In the genomic region with DNA sequence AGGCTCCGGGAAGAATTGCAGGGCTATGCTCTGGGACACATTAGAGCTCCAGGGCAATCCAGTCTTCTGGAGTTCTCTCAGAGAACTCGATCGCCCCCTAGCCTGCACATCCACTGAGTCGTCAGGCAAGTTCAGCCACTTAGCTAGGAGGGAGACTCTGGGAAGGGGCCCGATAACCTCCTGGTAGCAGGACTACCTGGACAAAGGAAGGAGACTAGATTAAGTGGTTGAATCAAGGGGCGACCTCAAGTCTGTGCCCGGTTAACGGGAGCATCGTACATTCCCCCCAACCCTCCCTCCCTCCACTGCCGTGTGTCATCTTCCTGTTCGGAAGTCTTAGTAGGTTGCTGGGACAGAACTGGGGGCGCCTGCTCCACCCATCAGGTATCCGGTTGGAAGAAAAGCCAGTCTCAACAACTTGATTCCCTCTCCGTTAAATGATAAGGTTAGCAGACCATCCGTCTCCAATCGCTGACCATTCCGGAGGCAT, we compare ENCODE assay signal across 8 mouse cellular contexts.
A peak's percentile ranks its signal among the peaks of the same experiment; 100 is the strongest.
DNase-seq lines count a peak whose midpoint lies in the region; ATAC-seq and TF ChIP-seq lines count a peak whose summit lies in the region.

No protein-coding gene starts in this region.

- H3K36me3 ChIP-seq in ES-E14 (ENCODE audit: control insufficient read depth, insufficient read depth, low read length, poor library complexity, severe bottlenecking): peaks cover 7% of the 10 kb centered on the region
- peaks cover 1% of the 10 kb centered on the region; the same call in 1 of the 2 replicates for H3K36me3 ChIP-seq in hindbrain, embryonic 13.5 days

- H3K27ac ChIP-seq in ES-E14 (ENCODE audit: insufficient read depth, low read depth, low read length, poor library complexity, severe bottlenecking): no peak overlapping the region; the same call in 1 of the 2 replicates
- H3K27ac ChIP-seq in hindbrain, embryonic 13.5 days: no peak overlapping the region

- WGBS in hindbrain, embryonic 13.5 days: 21% methylated on average over 17 of the region's 17 CpGs

- no peak for DNase-seq in ES-E14 (ENCODE audit: low read depth, low spot score)
- DNase-seq in cerebellum, adult 9-10 months: peak; percentile 87
- DNase-seq in frontal cortex, postnatal 14 days (ENCODE audit: low spot score in 2 of 2): peak; percentile 62 to 83
- DNase-seq in layer of hippocampus, postnatal 36 days: peak; percentile 81 to 84
- DNase-seq in lung, postnatal 10 days: peak; percentile 94
- peak; percentile 85 to 89 for DNase-seq in right cerebral cortex, postnatal 10 days (ENCODE audit: low spot score in 2 of 2)
- DNase-seq in urinary bladder, postnatal 25 days (ENCODE audit: low spot score): peak; percentile 83

- no peaks in the 10 kb centered on the region for H3K9me3 ChIP-seq in ES-E14 (ENCODE audit: control insufficient read depth, insufficient read depth, low read depth, low read length)
- H3K9me3 ChIP-seq in hindbrain, embryonic 13.5 days: no peaks in the 10 kb centered on the region

- ATAC-seq in hindbrain, embryonic 13.5 days (ENCODE audit: low FRiP score): no peak

- H3K4me3 ChIP-seq in ES-E14 (ENCODE audit: insufficient read depth in 1 of 2, low read depth in 1 of 2, low read length in 2 of 2, poor library complexity in 1 of 2, severe bottlenecking in 1 of 2): peak overlapping the region; percentile 79 to 93
- peak overlapping the region; percentile 12; the same call in 1 of the 2 replicates for H3K4me3 ChIP-seq in hindbrain, embryonic 13.5 days

- peaks cover 25% of the 10 kb centered on the region for H3K27me3 ChIP-seq in hindbrain, embryonic 13.5 days

- H3K4me1 ChIP-seq in ES-E14 (ENCODE audit: control insufficient read depth in 2 of 2, insufficient read depth in 2 of 2, low read length in 2 of 2, poor library complexity in 1 of 2): peaks cover 16 to 19% of the 10 kb centered on the region in 2 experiments; a peak in 3 of 4 replicates
- H3K4me1 ChIP-seq in hindbrain, embryonic 13.5 days (replicated peaks): peaks cover 35% of the 10 kb centered on the region

- H3K9ac ChIP-seq in ES-E14 (ENCODE audit: insufficient read depth, low read depth, low read length, poor library complexity, severe bottlenecking): peak overlapping the region; percentile 20; the same call in 1 of the 2 replicates
- H3K9ac ChIP-seq in hindbrain, embryonic 13.5 days: no peak overlapping the region

- peak overlapping the region; percentile 38 for H3K4me2 ChIP-seq in hindbrain, embryonic 13.5 days

- in situ Hi-C loops in ES-E14 (cut with MboI; ENCODE audit: low sequenced_read_pairs in 2 of 2, unreplicated experiment in 2 of 2): no loop called here

TF ChIP-seq in ES-E14, 5 proteins besides CTCF, POLR2A, EP300 and RAD21:
- peak; percentile 51; the same call in 1 of the 2 replicates for TF ChIP-seq ZC3H11A (IDR thresholded peaks at IDR 0.05; ENCODE audit: borderline replicate concordance, low read depth, low read length)
- TF ChIP-seq CHD2 (IDR thresholded peaks at IDR 0.05; ENCODE audit: low read depth, low read length): no peak
TF ChIP-seq in ES-E14: peak in this region for 1.
